Mouse (Mus musculus): Measurements from ENCODE around the gene Rtn1. TPM values are rescaled to one million over a fixed set of nuclear protein-coding genes. Genes with fewer than 3 reads are reported as not detected.
A peak's percentile ranks its signal among the peaks of the same experiment; 100 is the strongest.

The Rtn1 gene
- polyA plus RNA-seq (2015; fragmentation: Nextera tagmentation; extraction: Ambion mirVana) = 0.81 and 1.7 TPM in 2 replicates

GRCm38 (mm10) chr12:72408954-72409353, at the start of gene Rtn1:
Gene Rtn1, minus strand, starts transcription at chr12:72409054.
- Histone ChIP-seq H3K9ac (ENCODE audit: low read depth, low read length) (no peak within 1 kb of the TSS), H3K27me3 (ENCODE audit: control insufficient read depth, insufficient read depth, low read depth, low read length) (peaks cover 28% of the 10 kb centered on the region), H3K9me3 (replicated peaks; ENCODE audit: control insufficient read depth, low read length) (no peaks in the 10 kb centered on the region), H3K27ac (ENCODE audit: low read length) (no peak within 1 kb of the TSS), H3K4me3 (ENCODE audit: low read depth, low read length) (peak within 1 kb of the TSS; percentile 49), H3K4me2 (ENCODE audit: low read depth, low read length) (peak within 1 kb of the TSS; percentile 52), H3K36me3 (ENCODE audit: control insufficient read depth, insufficient read depth) (no peaks in the 10 kb centered on the region), H3K4me1 (ENCODE audit: control insufficient read depth, low read depth, low read length) (no peaks in the 10 kb centered on the region; the same call in 1 of the 2 replicates)
- WGBS (ENCODE audit: insufficient replicate concordance) = 30% methylated on average over 6 of the region's 6 CpGs
- ATAC-seq (ENCODE audit: low read depth) = no peak

- 72% methylated on average over 17 of the region's 17 CpGs for WGBS (ENCODE audit: insufficient replicate concordance)
These were observed 45.1 kb upstream of the Rtn1 start for GRCm38 (mm10) chr12:72453941-72454340.

DNA sequence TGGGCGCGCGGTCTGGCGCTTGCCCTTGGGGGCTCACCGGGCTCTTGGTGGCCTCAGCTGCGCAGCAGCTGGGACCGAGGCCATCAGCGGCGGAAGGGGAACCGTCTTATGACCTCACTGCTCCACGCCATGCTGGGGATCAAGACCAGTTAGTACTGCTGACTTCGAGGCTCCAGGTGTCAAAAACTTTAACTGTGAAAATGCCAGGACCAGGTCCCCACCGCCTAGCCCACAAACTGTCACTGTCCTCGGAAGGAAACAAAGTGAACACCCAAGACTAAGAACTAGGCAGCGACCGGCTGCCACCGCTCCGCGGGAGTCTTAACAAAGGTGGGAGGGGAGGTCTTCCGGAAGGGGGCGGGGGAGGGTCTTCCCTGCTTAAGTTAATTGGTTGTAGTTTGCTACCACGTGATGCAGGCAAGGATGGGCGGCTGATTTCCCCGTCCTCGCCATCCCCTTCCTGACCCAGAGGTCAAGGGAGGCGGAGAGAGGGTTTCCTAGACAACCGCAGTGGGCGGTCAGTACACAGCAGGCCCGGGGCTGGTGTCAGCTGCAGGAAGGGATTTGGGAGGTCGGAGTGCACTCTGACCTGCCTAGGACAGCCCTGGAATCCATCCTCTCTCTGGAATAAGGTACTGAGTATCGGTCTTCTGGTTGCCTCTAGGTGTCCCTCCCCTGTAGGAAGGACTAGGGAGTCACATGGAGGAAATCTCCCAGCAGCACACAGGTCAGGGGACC, 33.2 kb upstream of the Rtn1 start, which contains the start of gene Lrrc9:
Gene Lrrc9 (plus strand): TSS at position 28 of the 738 bp plus-strand sequence.
- H3K9me3 ChIP-seq (replicated peaks; ENCODE audit: control insufficient read depth, low read length) = no peaks in the 10 kb centered on the region
- no peak within 1 kb of the TSS for H3K27ac ChIP-seq (ENCODE audit: low read length)
- peak; percentile 90 for ATAC-seq (ENCODE audit: low read depth)
- no peaks in the 10 kb centered on the region for H3K36me3 ChIP-seq (ENCODE audit: control insufficient read depth, insufficient read depth)
- WGBS (ENCODE audit: insufficient replicate concordance) = 1% methylated on average over 31 of the region's 31 CpGs
- peak within 1 kb of the TSS; percentile 53 for H3K4me2 ChIP-seq (ENCODE audit: low read depth, low read length)
- no peaks in the 10 kb centered on the region for H3K4me1 ChIP-seq (ENCODE audit: control insufficient read depth, low read depth, low read length)
- peak within 1 kb of the TSS; percentile 41 for H3K4me3 ChIP-seq (ENCODE audit: low read depth, low read length)
- H3K27me3 ChIP-seq (ENCODE audit: control insufficient read depth, insufficient read depth, low read depth, low read length) = no peaks in the 10 kb centered on the region
- no peak within 1 kb of the TSS for H3K9ac ChIP-seq (ENCODE audit: low read depth, low read length)

More at GRCm38 (mm10) chr12:72453941-72454340, 45.1 kb upstream of the Rtn1 start:
- H3K27ac ChIP-seq (ENCODE audit: low read length) = no peak overlapping the region
- no peak overlapping the region for H3K9ac ChIP-seq (ENCODE audit: low read depth, low read length)
- H3K27me3 ChIP-seq (ENCODE audit: control insufficient read depth, insufficient read depth, low read depth, low read length) = no peaks in the 10 kb centered on the region
- no peak overlapping the region for H3K4me2 ChIP-seq (ENCODE audit: low read depth, low read length)
- H3K9me3 ChIP-seq (replicated peaks; ENCODE audit: control insufficient read depth, low read length) = no peaks in the 10 kb centered on the region
- no peaks in the 10 kb centered on the region for H3K36me3 ChIP-seq (ENCODE audit: control insufficient read depth, insufficient read depth)
- ATAC-seq (ENCODE audit: low read depth) = no peak
- no peaks in the 10 kb centered on the region for H3K4me1 ChIP-seq (ENCODE audit: control insufficient read depth, low read depth, low read length)
- no peak overlapping the region for H3K4me3 ChIP-seq (ENCODE audit: low read depth, low read length)

DNA sequence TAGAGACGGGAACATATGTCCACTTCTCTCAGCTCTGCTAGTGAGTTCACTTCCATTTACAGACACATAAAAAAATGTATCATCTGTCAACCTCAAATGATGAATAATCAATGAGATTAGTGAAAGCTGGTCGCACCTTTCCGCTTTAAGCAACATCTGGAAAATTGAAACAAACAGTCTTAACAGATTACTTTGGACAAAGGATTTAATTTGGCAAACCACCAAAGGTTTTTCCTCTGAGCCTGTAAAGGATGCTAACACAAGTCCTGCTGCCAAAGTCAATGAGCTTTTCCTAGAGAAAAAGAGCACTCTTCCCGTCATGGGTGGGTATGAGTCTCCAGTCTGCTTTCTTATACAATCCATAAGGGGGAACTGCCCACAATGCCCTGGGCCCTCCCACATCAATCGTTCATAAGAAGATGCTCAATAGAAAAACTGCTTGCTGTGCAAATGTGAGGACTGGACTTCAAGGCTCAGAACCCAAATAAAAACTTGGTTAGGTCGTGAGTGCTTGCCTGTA, 30.2 kb upstream of the Rtn1 start:
- Histone ChIP-seq H3K4me1 (ENCODE audit: control insufficient read depth, low read depth, low read length) (no peaks in the 10 kb centered on the region), H3K36me3 (ENCODE audit: control insufficient read depth, insufficient read depth) (no peaks in the 10 kb centered on the region), H3K27me3 (ENCODE audit: control insufficient read depth, insufficient read depth, low read depth, low read length) (no peaks in the 10 kb centered on the region), H3K27ac (ENCODE audit: low read length) (no peak overlapping the region), H3K4me3 (ENCODE audit: low read depth, low read length) (no peak overlapping the region), H3K9ac (ENCODE audit: low read depth, low read length) (no peak overlapping the region), H3K9me3 (replicated peaks; ENCODE audit: control insufficient read depth, low read length) (no peaks in the 10 kb centered on the region), H3K4me2 (ENCODE audit: low read depth, low read length) (no peak overlapping the region)
- no peak for ATAC-seq (ENCODE audit: low read depth)
- 71% methylated on average over 6 of the region's 6 CpGs for WGBS (ENCODE audit: insufficient replicate concordance)

DNA sequence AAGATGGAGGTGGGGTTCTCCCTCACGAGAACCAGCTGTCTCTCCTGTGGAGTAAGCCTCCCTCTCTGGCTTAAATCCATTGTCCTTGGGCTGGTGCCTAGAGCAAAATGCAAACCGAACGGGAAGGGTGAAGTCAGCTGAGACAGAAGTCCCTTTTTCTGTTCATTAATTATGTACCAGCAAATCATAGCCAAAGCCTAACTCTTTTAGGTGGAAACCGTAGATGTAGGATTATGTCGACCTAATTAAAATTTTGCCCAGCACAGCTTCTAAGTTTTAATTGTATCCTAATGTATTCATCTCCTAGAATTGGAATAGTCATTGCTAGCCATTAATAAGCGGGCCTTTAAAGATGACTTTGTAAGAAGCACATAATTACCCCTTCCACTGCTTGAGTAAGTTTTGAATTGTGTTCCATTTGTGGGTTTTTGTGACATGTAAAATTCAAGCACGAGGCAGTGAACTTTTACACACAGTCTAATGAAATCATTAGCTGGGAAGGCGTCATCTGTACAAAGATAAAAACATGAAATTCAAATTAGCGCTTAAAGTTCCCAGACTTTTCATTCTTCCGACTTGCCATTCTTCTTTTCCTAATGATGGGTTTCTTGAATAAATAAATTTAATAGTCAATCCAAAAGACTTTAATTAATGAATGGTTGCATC, 29.0 kb upstream of the Rtn1 start:
- Histone ChIP-seq H3K4me3 (ENCODE audit: low read depth, low read length) (no peak overlapping the region), H3K9me3 (replicated peaks; ENCODE audit: control insufficient read depth, low read length) (no peaks in the 10 kb centered on the region), H3K4me1 (ENCODE audit: control insufficient read depth, low read depth, low read length) (no peaks in the 10 kb centered on the region), H3K4me2 (ENCODE audit: low read depth, low read length) (no peak overlapping the region), H3K27ac (ENCODE audit: low read length) (no peak overlapping the region), H3K9ac (ENCODE audit: low read depth, low read length) (no peak overlapping the region), H3K36me3 (ENCODE audit: control insufficient read depth, insufficient read depth) (no peaks in the 10 kb centered on the region), H3K27me3 (ENCODE audit: control insufficient read depth, insufficient read depth, low read depth, low read length) (no peaks in the 10 kb centered on the region)
- no peak for ATAC-seq (ENCODE audit: low read depth)
- WGBS (ENCODE audit: insufficient replicate concordance) = 62% methylated on average over 10 of the region's 10 CpGs

DNA sequence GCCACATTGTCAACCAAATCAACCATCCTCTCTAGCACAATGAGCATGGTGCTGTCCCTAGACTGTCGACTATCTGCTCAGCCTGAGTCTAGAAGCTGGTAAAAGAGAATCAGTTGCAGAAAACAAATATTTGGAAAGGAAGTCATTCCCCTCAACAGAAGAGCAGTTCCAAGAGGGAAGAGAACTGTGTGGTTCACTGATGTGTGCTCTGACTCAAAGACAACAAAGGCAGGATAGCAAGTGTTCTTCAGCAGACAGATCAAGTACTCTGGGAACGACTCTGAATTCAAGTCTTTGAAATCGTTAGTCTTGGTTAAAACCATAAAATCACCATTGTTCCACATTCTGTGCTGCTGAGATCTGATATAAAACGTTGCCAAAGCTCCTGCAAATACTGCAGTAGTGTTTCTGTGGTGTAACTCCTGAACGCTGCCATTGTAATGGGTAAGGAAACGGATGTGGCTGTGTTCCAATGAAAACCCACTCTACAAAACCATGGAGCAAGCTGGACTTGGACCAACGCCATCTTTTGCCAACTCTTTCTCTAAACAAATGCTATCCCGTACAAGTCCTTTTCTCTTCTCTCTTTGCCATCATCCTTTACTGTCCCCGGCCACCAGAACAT, 24.5 kb upstream of the Rtn1 start:
- H3K27me3 ChIP-seq (ENCODE audit: control insufficient read depth, insufficient read depth, low read depth, low read length) = no peaks in the 10 kb centered on the region
- H3K4me2 ChIP-seq (ENCODE audit: low read depth, low read length) = no peak overlapping the region
- H3K4me1 ChIP-seq (ENCODE audit: control insufficient read depth, low read depth, low read length) = no peaks in the 10 kb centered on the region
- no peaks in the 10 kb centered on the region for H3K36me3 ChIP-seq (ENCODE audit: control insufficient read depth, insufficient read depth)
- no peaks in the 10 kb centered on the region for H3K9me3 ChIP-seq (replicated peaks; ENCODE audit: control insufficient read depth, low read length)
- 49% methylated on average over 9 of the region's 9 CpGs for WGBS (ENCODE audit: insufficient replicate concordance)
- H3K4me3 ChIP-seq (ENCODE audit: low read depth, low read length) = no peak overlapping the region
- H3K9ac ChIP-seq (ENCODE audit: low read depth, low read length) = no peak overlapping the region
- ATAC-seq (ENCODE audit: low read depth) = no peak
- no peak overlapping the region for H3K27ac ChIP-seq (ENCODE audit: low read length)

- Histone ChIP-seq H3K4me2 (ENCODE audit: low read depth, low read length) (no peak overlapping the region), H3K4me1 (ENCODE audit: control insufficient read depth, low read depth, low read length) (no peaks in the 10 kb centered on the region), H3K9ac (ENCODE audit: low read depth, low read length) (no peak overlapping the region), H3K9me3 (replicated peaks; ENCODE audit: control insufficient read depth, low read length) (no peaks in the 10 kb centered on the region), H3K27ac (ENCODE audit: low read length) (no peak overlapping the region), H3K36me3 (ENCODE audit: control insufficient read depth, insufficient read depth) (no peaks in the 10 kb centered on the region), H3K27me3 (ENCODE audit: control insufficient read depth, insufficient read depth, low read depth, low read length) (no peaks in the 10 kb centered on the region), H3K4me3 (ENCODE audit: low read depth, low read length) (no peak overlapping the region)
- ATAC-seq (ENCODE audit: low read depth) = no peak
- WGBS (ENCODE audit: insufficient replicate concordance) = 47% methylated on average over 4 of the region's 4 CpGs
These were observed 23.4 kb upstream of the Rtn1 start for GRCm38 (mm10) chr12:72432209-72432608.

- Histone ChIP-seq H3K27ac (ENCODE audit: low read length) (no peak overlapping the region), H3K4me2 (ENCODE audit: low read depth, low read length) (no peak overlapping the region), H3K36me3 (ENCODE audit: control insufficient read depth, insufficient read depth) (no peaks in the 10 kb centered on the region), H3K9ac (ENCODE audit: low read depth, low read length) (no peak overlapping the region), H3K9me3 (replicated peaks; ENCODE audit: control insufficient read depth, low read length) (no peaks in the 10 kb centered on the region), H3K4me3 (ENCODE audit: low read depth, low read length) (no peak overlapping the region), H3K27me3 (ENCODE audit: control insufficient read depth, insufficient read depth, low read depth, low read length) (no peaks in the 10 kb centered on the region), H3K4me1 (ENCODE audit: control insufficient read depth, low read depth, low read length) (no peaks in the 10 kb centered on the region)
- WGBS (ENCODE audit: insufficient replicate concordance) = 16% methylated on average over 11 of the region's 11 CpGs
- ATAC-seq (ENCODE audit: low read depth) = no peak
These were observed 18.9 kb upstream of the Rtn1 start for GRCm38 (mm10) chr12:72427722-72428126.

All from liver, embryonic 16.5 days (tissue).